Mouse (Mus musculus) brown adipose tissue, adult 24 weeks (tissue): ENCODE measurements around the gene Insrr. TPM values are rescaled to one million over a fixed set of nuclear protein-coding genes. Genes with fewer than 3 reads are reported as not detected.

ENCODE experiments used
- H3K27ac ChIP-seq: fragments of 200-500 bp; replicated peaks from 2 replicates; pipeline ENCODE4 v1.5.1; 2012; ENCODE audit warnings: low read depth, mild to moderate bottlenecking, low read length
- H3K4me1 ChIP-seq: fragments of 200-500 bp; 2 replicates; pipeline ENCODE4 v1.6.1; 2012; ENCODE audit warnings: low read length, mixed read lengths; ENCODE audit not compliant: control insufficient read depth, insufficient read depth, insufficient read length
- H3K4me3 ChIP-seq: fragments of 200-500 bp; 2 replicates; pipeline ENCODE4 v1.5.1; 2012; ENCODE audit warnings: low read depth, mild to moderate bottlenecking, low read length, moderate library complexity; ENCODE audit not compliant: insufficient read depth
- polyA plus RNA-seq: library from polyadenylated mRNA; stranded (reverse); fragments of >200 nt; gene quantifications from 2 replicates; pipeline ENCODE4 v1.2.4, GENCODE M21; 2012; ENCODE audit not compliant: missing spikeins, insufficient read depth, insufficient read length

Gene Insrr
- not detected in 2 replicates for polyA plus RNA-seq

DNA sequence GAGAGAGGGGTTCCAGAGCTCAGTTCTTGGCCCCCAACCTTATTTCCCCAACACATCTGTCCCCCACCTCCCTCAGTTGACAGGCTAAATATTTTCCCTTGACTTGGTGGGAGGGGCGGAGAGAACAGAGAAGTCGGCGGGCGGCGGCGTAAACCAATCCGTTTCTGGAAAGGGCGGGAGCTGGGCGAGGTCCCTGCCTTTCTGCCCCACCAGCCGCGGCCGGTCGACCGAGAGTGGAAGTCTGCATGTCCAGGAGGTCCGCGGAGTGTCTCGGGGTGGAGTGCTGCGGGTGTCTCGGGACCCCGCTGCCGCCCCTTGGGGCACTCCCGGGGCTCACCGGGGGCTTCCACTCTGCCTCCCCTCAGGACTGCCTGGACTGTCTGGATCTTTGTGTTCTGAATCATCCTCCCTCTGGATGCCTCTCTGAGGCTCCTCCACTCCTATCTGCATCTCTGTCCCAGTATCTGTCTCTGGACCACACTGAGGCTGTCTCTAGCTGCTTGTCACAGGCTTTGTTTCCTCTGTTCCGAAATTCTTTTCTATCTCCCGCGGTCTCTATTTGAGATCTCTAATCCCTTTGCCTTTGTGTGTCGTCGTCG, at the start of gene Insrr:
TSS of gene Insrr (plus strand) at position 216 of the 599 bp plus-strand sequence.
- H3K4me1 ChIP-seq = no peaks in the 10 kb centered on the region
- peak within 1 kb of the TSS; percentile 27; the same call in 1 of the 2 replicates for H3K4me3 ChIP-seq
- no peak within 1 kb of the TSS for H3K27ac ChIP-seq

- no peak within 1 kb of the TSS for H3K27ac ChIP-seq
- H3K4me3 ChIP-seq = no peak within 1 kb of the TSS
- H3K4me1 ChIP-seq = no peaks in the 10 kb centered on the region; the same call in 1 of the 2 replicates
Observed at GRCm38 (mm10) chr3:87748431-87748830, 48.3 kb upstream of the Insrr start, which contains the start of gene Lrrc71. Gene Lrrc71, minus strand, starts transcription at chr3:87748625.

DNA sequence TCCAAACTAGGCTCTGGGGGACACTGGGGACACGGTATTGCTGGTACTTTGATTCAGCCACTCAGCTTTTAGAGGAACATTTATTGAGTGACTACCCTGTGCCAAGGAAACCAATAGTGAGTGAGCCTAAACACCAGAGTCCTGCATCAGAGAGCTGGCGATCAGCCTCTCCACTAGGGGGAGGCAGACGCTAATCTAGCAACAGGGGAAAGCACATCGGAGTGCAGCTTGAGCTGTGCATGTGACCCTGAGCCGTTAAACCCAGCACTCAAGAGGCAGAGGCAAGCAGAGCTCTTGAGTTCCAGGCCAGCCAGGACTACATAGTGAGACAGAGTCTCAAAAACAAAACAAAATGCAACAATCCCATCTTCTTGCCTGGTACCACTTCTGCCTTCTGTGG, 47.7 kb upstream of the Insrr start:
- Histone ChIP-seq H3K4me3 (no peak overlapping the region), H3K4me1 (no peaks in the 10 kb centered on the region; the same call in 1 of the 2 replicates), H3K27ac (no peak overlapping the region)

DNA sequence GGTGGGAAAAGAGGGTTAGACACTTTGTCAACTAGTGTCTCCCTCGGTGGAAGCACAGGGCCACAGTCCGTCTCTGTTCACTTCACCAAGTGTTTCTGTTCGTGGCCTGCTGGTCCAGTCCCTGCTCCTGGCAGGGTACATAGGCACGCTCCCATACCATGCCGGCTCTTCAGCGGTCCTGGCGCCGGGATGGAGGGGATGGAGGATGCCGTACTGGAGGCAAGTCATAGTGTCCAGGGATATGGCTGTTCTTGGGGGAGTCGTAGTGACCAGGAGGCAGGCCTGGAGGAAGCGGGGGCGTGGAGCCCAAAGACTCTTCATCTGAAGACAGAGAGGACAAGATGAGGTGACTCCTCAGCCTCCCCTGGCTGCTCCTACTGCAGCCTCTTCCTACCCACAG, 46.8 kb upstream of the Insrr start:
- Histone ChIP-seq H3K4me3 (no peak overlapping the region), H3K27ac (no peak overlapping the region), H3K4me1 (no peaks in the 10 kb centered on the region; the same call in 1 of the 2 replicates)

- H3K4me3 ChIP-seq = no peak overlapping the region
- H3K27ac ChIP-seq = no peak overlapping the region
- H3K4me1 ChIP-seq = no peaks in the 10 kb centered on the region
Observed at GRCm38 (mm10) chr3:87752567-87752966, 44.2 kb upstream of the Insrr start.

DNA sequence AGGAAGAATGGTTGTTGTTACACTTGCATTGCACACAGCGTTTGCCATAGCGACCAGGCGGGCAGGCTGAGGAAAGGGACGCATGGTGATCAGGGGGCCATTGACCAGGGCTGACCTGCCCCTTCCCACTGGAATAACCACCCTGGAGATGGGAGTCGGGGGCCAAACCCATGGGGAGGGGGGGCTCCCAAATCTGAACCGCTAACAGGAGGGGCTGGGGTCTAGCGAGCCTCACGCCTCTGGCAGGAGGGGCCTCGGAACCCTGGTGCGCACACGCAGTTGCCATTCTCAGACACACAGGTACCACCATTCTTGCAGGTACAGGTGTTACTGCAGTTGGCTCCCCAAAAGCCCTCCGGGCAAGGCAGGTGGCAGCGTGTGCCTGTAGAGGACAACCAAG, 42.9 kb upstream of the Insrr start:
- Histone ChIP-seq H3K4me3 (no peak overlapping the region), H3K27ac (no peak overlapping the region), H3K4me1 (no peaks in the 10 kb centered on the region)

DNA sequence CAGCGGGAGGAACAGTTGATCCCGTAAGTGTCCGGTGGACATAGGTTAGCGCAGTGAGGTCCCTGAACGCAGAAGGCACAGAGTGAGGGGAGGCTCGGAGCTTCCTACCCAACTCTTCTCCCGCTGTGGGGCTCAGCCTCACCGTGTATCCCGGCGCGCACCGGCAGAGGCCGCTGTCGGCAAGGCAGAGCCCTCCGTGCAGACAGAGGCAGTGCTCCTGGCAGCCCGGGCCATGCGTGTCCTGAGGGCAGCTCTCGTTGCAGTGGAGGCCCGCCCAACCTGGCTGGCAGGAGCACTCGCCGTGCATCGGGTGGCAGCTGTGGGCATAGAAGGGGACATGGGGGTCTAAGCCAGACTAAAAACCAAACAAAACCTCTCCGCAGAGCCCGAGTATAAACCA, 40.8 kb upstream of the Insrr start:
- no peak overlapping the region for H3K4me3 ChIP-seq

DNA sequence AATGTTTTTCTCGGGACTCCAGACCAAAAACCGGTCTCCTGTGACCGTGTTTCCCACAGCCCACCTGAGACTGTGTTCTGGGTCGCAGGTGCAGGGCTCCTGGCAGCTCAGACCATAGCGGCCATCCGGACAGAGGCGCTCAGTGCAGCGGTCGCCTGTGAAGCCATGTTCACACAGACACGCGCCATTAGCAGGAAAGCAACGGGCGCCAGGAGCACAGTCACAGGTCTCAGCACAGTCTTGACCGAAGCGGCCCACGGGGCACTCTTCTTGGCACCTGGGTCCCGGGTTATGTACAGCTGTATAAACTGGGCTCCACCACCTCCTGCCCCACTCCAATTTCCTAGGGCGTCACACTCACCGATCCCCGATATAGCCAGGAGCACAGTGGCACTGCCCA, 40.3 kb upstream of the Insrr start:
- Histone ChIP-seq H3K27ac (no peak overlapping the region), H3K4me3 (no peak overlapping the region), H3K4me1 (no peaks in the 10 kb centered on the region)

More for the DNA sequence above, 40.8 kb upstream of the Insrr start:
- Histone ChIP-seq H3K4me1 (no peaks in the 10 kb centered on the region), H3K27ac (no peak overlapping the region)

DNA sequence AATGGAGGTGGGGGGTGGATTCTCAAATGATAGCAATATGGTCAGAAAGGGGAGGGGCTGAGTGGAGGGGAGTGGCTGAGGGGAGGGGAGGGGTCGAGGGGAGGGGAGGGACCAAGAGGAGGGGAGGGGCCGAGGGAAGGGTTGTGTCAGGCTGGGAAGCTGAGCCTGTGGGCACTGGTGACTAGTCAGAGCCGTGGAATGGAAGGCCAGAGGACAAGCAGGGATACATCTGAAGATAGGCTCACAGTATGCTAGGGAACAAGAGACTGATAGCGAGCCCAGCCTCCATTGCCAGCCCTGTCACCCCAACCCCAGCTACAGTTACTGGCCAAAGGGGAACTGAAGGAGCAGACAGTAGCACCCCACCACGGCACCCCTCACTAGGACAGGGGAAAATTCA, 38.1 kb upstream of the Insrr start:
- Histone ChIP-seq H3K27ac (no peak overlapping the region), H3K4me3 (no peak overlapping the region), H3K4me1 (0 out of 2 replicates have a peak, but pooled peaks cover 3% of the 10 kb centered on the region)

GRCm38 (mm10) chr3:87761408-87762375, 35.1 kb upstream of the Insrr start:
- no peak overlapping the region for H3K27ac ChIP-seq
- H3K4me1 ChIP-seq = peaks cover 6% of the 10 kb centered on the region; the same call in 1 of the 2 replicates
- no peak overlapping the region for H3K4me3 ChIP-seq

- peaks cover 8% of the 10 kb centered on the region; the same call in 1 of the 2 replicates for H3K4me1 ChIP-seq
- peak overlapping the region; percentile 82; the same call in 1 of the 2 replicates for H3K27ac ChIP-seq
- H3K4me3 ChIP-seq = peak overlapping the region; percentile 31; the same call in 1 of the 2 replicates
Observed at GRCm38 (mm10) chr3:87763202-87763601, 33.5 kb upstream of the Insrr start.

DNA sequence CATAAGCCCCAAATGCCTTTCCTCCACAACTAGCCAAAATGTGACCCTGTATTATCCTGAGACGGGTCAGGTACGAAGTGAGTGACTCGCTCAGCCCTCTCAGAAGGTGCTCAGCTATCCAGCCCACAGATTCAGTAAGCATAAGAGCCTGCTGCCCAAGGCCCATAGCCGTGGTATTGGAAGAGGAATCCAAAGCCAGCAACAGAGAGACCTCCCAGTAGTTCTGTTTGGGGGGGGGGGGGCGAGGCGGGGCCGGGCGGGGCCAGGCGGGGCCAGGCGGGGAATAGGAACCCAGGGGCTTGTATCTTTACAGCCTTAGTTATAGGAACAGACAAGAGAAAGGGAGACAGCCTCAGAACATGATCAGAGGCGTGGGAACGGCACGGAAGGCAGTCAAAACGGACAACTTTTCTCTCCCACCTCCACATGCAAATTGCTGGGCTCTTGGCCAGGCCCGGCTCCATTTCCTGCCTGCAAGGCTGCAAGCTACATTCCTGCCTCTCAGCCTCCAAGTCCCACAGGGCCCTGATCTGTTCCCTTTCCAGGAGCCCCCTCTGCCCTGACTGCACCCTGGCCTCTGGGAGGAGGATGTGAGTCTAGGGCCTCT, 33.0 kb upstream of the Insrr start:
- Histone ChIP-seq H3K27ac (peak overlapping the region; percentile 88), H3K4me3 (peak overlapping the region; percentile 41), H3K4me1 (peaks cover 8% of the 10 kb centered on the region; the same call in 1 of the 2 replicates)

DNA sequence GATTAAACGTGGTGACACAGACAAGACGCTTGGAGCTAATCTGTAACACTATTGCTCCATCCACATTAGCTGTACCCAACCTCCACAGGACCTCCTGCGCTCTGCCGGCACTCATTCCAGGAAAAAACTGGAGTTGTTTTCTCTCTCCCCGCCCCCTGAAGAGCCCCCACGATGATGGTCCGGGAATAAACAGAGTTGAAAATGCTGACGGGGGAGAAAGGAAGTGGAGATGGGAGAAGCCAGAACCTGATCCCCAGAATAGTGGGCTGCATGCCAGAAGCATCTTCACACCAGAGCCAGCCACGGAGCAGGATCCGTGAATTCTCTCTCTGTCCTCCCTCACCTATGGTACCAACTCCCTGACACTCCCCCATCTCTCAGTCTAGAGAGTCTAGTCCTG, 32.2 kb upstream of the Insrr start:
- H3K4me3 ChIP-seq = peak overlapping the region; percentile 41
- H3K27ac ChIP-seq = peak overlapping the region; percentile 88
- peaks cover 8% of the 10 kb centered on the region; the same call in 1 of the 2 replicates for H3K4me1 ChIP-seq

GRCm38 (mm10) chr3:87765091-87765490, 31.7 kb upstream of the Insrr start:
- peak overlapping the region; percentile 41 for H3K4me3 ChIP-seq
- H3K4me1 ChIP-seq = peaks cover 8% of the 10 kb centered on the region; the same call in 1 of the 2 replicates
- peak overlapping the region; percentile 88 for H3K27ac ChIP-seq
